Mouse (Mus musculus) right cerebral cortex, postnatal 36 days (tissue): ENCODE data around the gene Akr1b8.
"Not testable (repeated sequence)": the region's sequence is repeated elsewhere in the genome, so short reads cannot be mapped to it uniquely, and the experiment has no call there.

ENCODE experiments used
- DNase-seq, 2 experiments: peaks; one replicate each; pipeline ENCODE4 v3.0.0; 2022; ENCODE audit warnings: low spot score in 2 of 2, mixed read lengths in 1 of 2

The Akr1b8 gene

GRCm38 (mm10) chr6:34399606-34400220 is 45.8 kb downstream of the Akr1b8 start:
- no peak for DNase-seq

GRCm38 (mm10) chr6:34400696-34401095 is 46.8 kb downstream of the Akr1b8 start:
- DNase-seq, result no peak

- DNase-seq, result no peak
Measured at GRCm38 (mm10) chr6:34406746-34407145, 52.8 kb downstream of the Akr1b8 start.

GRCm38 (mm10) chr6:34407403-34407802 is 53.5 kb downstream of the Akr1b8 start:
- DNase-seq, result no peak

GRCm38 (mm10) chr6:34412023-34412422 is 58.1 kb downstream of the Akr1b8 start, which contains the start of gene Akr1b7:
Akr1b7 (plus strand) TSS chr6:34412334.
- no peak for DNase-seq

GRCm38 (mm10) chr6:34412688-34413087 is 58.8 kb downstream of the Akr1b8 start:
- no peak for DNase-seq

GRCm38 (mm10) chr6:34413386-34413785 is 59.5 kb downstream of the Akr1b8 start:
- DNase-seq, result not testable (repeated sequence)

GRCm38 (mm10) chr6:34416521-34416920 is 62.6 kb downstream of the Akr1b8 start:
- DNase-seq, result no peak
